Mouse (Mus musculus): ENCODE results near the gene Nubp2. TPM values are rescaled to one million over a fixed set of nuclear protein-coding genes. Genes with fewer than 3 reads are reported as not detected.

Nubp2 gene
- total RNA-seq, 2 experiments from 2014 or later = 32.7 to 33.6 TPM

DNA sequence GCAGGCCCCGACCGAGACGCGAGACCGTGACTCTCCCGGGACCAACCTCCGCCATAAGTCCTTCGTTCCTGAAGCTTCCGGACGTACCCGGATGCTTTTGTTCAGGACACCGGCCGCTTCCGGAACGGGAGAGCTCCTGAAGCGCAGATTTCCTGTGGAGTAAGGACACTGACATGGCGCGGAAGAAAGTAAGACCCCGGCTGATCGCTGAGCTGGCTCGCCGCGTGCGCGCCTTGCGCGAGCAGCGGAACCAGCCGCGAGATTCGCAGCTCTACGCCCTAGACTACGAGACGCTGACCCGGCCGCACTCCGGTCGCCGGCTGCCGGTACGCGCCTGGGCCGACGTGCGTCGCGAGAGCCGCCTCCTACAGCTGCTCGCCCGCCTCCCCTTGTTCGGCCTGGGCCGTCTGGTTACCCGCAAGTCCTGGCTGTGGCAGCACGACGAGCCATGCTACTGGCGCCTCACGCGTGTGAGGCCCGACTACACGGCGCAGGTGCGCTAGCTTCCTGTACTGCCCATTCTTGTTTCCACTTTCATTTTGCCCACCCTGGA lies 8.9 kb upstream of the Nubp2 start, which contains the start of the genes Eme2 and Mrps34:
TSS of gene Eme2 (minus strand) at position 93 of the 553 bp plus-strand sequence.
TSS of gene Mrps34 (plus strand) at position 122 of the 553 bp plus-strand sequence.
- DNase-seq (ENCODE audit: low spot score in 2 of 2) = peak; percentile 88 to 92
- intact Hi-C loops (cut with DNase I) = no loop called here

- intact Hi-C loops (cut with DNase I) = no loop called here
- no peak for DNase-seq (ENCODE audit: low spot score in 2 of 2)
Observed at GRCm38 (mm10) chr17:24894061-24894994, 8.2 kb upstream of the Nubp2 start.

GRCm38 (mm10) chr17:24893276-24893675 lies 7.1 kb upstream of the Nubp2 start:
- no peak for DNase-seq (ENCODE audit: low spot score in 2 of 2)
- intact Hi-C loops (cut with DNase I) = no loop called here

- DNase-seq (ENCODE audit: low spot score in 2 of 2) = no peak
- intact Hi-C loops (cut with DNase I) = no loop called here
Observed at GRCm38 (mm10) chr17:24892785-24893184, 6.6 kb upstream of the Nubp2 start.

- intact Hi-C loops (cut with DNase I) = no loop called here
- no peak for DNase-seq (ENCODE audit: low spot score in 2 of 2)
Observed at GRCm38 (mm10) chr17:24891321-24891720, 5.2 kb upstream of the Nubp2 start.

- intact Hi-C loops (cut with DNase I) = no loop called here
- DNase-seq (ENCODE audit: low spot score in 2 of 2) = no peak
Observed at GRCm38 (mm10) chr17:24890151-24891092, 4.3 kb upstream of the Nubp2 start.

- intact Hi-C loops (cut with DNase I) = no loop called here
- no peak for DNase-seq (ENCODE audit: low spot score in 2 of 2)
Observed at GRCm38 (mm10) chr17:24888862-24889261, 2.7 kb upstream of the Nubp2 start.

DNA sequence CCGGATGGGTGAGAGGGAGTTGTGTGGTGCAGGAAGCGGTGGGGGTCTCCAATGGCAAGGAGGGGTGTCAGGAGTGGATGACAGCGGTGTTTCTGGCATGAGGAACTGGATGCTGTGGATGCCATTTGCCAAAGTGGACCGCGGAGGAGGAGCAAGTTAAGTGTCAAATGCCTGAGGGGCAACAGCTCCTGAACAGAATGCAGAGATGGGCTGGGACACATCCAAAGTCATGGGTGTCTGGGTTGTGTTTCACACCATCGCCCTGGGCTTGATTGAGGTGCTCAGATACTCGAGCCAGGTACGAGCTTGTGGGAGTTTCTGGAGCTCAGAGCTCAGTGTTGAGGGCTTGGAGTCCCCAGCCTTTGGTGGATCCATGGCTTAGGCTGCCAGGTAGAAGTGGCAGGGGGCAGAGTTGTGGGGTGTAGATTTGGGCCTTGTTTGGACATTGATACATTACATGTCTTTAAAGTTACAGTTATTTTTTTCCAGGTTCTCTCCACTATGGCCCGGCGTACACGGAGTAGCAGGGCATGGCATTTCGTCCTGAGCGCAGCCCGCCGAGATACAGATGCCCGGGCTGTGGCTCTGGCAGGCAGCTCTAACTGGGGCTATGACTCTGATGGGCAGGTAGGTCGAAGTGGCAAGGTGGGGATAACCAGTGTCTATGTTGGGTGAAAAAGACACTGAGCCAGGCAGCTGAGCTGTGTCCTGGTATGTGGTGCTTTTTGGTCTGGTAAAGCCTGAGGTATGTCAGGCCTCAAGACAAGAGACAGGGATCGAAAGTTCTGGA lies 1.3 kb upstream of the Nubp2 start:
- intact Hi-C loops (cut with DNase I) = no loop called here
- DNase-seq (ENCODE audit: low spot score in 2 of 2) = no peak

GRCm38 (mm10) chr17:24886932-24887271 lies 753 bp upstream of the Nubp2 start:
- intact Hi-C loops (cut with DNase I) = no loop called here
- no peak for DNase-seq (ENCODE audit: low spot score in 2 of 2)

DNA sequence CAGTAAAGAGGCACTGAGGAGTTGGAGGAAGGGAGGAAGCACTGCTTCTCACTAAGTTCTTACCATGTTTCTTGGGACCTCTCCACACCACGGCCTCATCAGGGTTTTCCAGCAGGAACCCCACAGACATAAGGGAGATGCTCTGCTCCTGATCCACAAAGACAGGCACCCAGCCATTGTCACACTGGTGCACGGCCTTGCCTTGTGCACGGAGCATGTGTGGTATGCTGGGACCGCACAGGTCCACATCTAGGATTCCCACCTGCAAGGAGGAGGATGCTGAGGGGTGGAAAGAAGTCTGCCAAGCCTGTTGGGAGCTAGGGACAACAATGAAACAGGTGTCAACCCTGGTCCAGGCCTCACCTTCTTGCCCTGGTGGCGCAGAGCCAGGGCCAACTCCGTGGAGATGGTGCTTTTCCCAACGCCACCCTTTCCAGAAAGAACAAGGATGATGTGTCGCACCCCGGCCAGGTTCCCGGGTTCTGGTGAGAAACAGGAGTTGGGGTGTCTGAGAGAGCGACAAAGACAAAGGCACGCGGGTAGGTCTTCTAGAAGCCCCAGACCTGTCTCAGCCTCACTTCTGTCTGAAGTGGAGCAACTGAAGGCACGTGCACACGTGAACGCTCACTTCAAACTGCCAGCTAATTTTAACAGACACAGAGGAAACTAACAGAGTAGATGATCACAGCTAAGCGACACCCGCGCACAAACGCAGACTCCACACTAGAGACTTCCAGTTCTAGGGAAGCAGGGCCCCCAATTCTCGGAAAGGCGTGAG lies 604 bp downstream of the Nubp2 start:
- intact Hi-C loops (cut with DNase I) = no loop called here
- no peak for DNase-seq (ENCODE audit: low spot score in 2 of 2)

GRCm38 (mm10) chr17:24884391-24884790 lies 1.8 kb downstream of the Nubp2 start:
- DNase-seq (ENCODE audit: low spot score in 2 of 2) = no peak
- intact Hi-C loops (cut with DNase I) = loop anchor here (5.0 kb wide), 1 partner anchor 137 kb away; no protein-coding TSS in a partner anchor

- intact Hi-C loops (cut with DNase I) = loop anchor here (5.0 kb wide), 1 partner anchor 135 kb away; no protein-coding TSS in a partner anchor
- no peak for DNase-seq (ENCODE audit: low spot score in 2 of 2)
Observed at GRCm38 (mm10) chr17:24881738-24882440, 4.3 kb downstream of the Nubp2 start.

GRCm38 (mm10) chr17:24878531-24878930 lies 7.6 kb downstream of the Nubp2 start:
- intact Hi-C loops (cut with DNase I) = no loop called here
- no peak for DNase-seq (ENCODE audit: low spot score in 2 of 2)

DNA sequence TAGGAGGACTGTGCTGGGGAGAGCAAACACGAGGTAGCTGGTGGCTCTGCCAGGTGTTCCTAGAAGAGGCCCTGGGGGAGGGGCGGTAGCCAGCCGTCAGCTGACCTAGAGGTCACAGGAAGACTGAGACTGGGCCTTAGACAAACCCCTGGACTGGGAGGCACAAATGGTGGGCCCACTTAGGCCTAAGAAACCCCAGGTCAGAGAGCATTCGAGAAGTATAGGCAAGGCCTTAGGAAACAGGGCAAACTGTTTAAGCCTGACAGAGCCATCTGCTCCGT lies 8.1 kb downstream of the Nubp2 start:
- intact Hi-C loops (cut with DNase I) = no loop called here
- no peak for DNase-seq (ENCODE audit: low spot score in 2 of 2)

DNA sequence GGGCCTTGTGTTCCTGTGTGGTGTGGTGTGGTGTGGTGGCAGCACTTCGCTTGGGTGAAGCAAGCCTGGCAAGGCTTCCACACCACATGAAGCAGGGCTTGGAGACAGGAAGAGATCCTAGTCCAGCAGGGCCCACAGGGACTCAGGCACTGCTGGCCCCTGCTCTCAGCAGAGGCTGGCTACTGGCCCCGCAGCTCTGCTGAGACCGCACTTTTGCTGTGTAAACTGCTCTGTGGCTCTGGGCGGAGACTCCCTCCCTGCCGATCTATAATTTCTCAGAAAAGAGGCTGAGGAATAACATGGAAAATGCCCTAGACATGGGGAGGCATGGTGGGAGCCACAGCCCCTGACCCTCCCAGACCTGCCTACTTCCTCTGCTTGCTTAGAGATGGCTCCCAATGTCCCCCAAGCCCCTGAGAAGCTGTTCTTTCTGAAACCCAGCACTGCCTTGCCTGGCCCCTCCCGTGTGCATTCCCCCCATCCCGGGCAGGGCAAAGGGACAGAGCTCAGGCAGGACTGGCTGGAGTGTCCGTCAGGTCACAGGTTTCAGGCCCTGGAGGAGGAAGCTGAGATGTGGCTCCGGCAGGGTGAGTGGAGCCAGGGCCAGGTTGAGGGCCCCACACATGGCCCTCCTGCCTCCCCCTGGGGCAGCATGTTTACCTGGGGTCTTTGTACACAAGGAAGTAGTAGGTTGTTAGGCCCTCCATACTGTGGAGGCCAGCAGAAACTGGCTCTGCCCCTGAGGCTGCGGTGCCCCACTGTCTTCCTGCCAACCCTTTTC lies 8.6 kb downstream of the Nubp2 start:
- intact Hi-C loops (cut with DNase I) = no loop called here
- DNase-seq (ENCODE audit: low spot score in 2 of 2) = no peak

GRCm38 (mm10) chr17:24874989-24875388 lies 11.2 kb downstream of the Nubp2 start:
- intact Hi-C loops (cut with DNase I) = no loop called here

DNA sequence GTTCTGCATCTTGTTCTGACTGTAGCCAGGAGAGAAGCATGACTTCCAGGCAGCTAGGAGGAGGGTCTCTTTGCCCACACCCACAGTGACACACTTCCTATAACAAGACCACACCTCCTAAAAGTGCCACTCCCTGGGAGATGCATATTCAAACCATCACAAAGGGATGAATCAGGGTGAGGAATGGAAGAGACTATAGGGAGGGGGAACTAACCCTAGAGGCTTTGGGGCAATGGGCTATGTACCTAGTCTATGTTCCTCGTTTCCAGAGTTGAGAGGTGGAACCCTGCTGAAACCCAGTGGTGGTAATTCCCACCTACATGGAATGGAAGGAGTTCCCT lies 11.8 kb downstream of the Nubp2 start:
- DNase-seq (ENCODE audit: low spot score in 2 of 2) = no peak
- intact Hi-C loops (cut with DNase I) = no loop called here

More at GRCm38 (mm10) chr17:24874989-24875388, 11.2 kb downstream of the Nubp2 start:
- DNase-seq (ENCODE audit: low spot score in 2 of 2) = no peak

All from left cerebral cortex, postnatal 25 days (tissue).